Mouse (Mus musculus) heart, embryonic 12.5 days (tissue): ENCODE data around the gene Bicc1. TPM values are rescaled to one million over a fixed set of nuclear protein-coding genes. Genes with fewer than 3 reads are reported as not detected.
A peak's percentile ranks its signal among the peaks of the same experiment; 100 is the strongest.
"Not testable (repeated sequence)": the region's sequence is repeated elsewhere in the genome, so short reads cannot be mapped to it uniquely, and the experiment has no call there.

Experiments used
- ATAC-seq: fragments of 200-750 bp; cut with Nextera tagmentation; 2 replicates; pipeline ENCODE4 v1.8.0; 2017; ENCODE audit warnings: moderate TSS enrichment, moderate library complexity; ENCODE audit not compliant: insufficient number of reproducible peaks, low FRiP score
- H3K27ac ChIP-seq: fragments of 300-500 bp; sonication (generic); 2 replicates; pipeline ENCODE4 v1.5.1; 2016; ENCODE audit warnings: mild to moderate bottlenecking, moderate library complexity; ENCODE audit not compliant: poor library complexity, severe bottlenecking
- H3K27me3 ChIP-seq: fragments of 300-500 bp; sonication (generic); replicated peaks from 2 replicates; pipeline ENCODE4 v1.6.1; 2016; ENCODE audit warnings: mild to moderate bottlenecking, moderate library complexity
- H3K36me3 ChIP-seq: fragments of 300-500 bp; sonication (generic); 2 replicates; pipeline ENCODE4 v1.6.1; 2016; ENCODE audit warnings: mild to moderate bottlenecking, moderate library complexity
- H3K4me1 ChIP-seq: fragments of 300-500 bp; sonication (generic); replicated peaks from 2 replicates; pipeline ENCODE4 v1.6.1; 2016; ENCODE audit warnings: mild to moderate bottlenecking
- H3K4me2 ChIP-seq: fragments of 300-500 bp; sonication (generic); 2 replicates; pipeline ENCODE4 v1.6.1; 2016; ENCODE audit warnings: mild to moderate bottlenecking, moderate library complexity
- H3K4me3 ChIP-seq: fragments of 300-500 bp; sonication (generic); 2 replicates; pipeline ENCODE4 v1.5.1; 2016; ENCODE audit warnings: mild to moderate bottlenecking
- H3K9ac ChIP-seq: fragments of 300-500 bp; sonication (generic); 2 replicates; pipeline ENCODE4 v1.6.1; 2016; ENCODE audit warnings: mild to moderate bottlenecking, moderate library complexity
- H3K9me3 ChIP-seq: fragments of 300-500 bp; sonication (generic); replicated peaks from 2 replicates; pipeline ENCODE4 v1.6.1; 2016; ENCODE audit warnings: mild to moderate bottlenecking, moderate library complexity
- WGBS: fragments of 180-500 bp; shearing (Covaris S2); methylation state at CpG from one replicate; pipeline ENCODE4 v1.1.7; 2016; 5-methylcytosine and 5-hydroxymethylcytosine counted together
- polyA plus RNA-seq: library from polyadenylated mRNA; unstranded; fragments of >200 nt; fragmentation: Nextera tagmentation; extraction: Ambion mirVana; gene quantifications from 2 replicates; pipeline ENCODE4 v1.2.1, GENCODE M21; 2016

Gene Bicc1
- polyA plus RNA-seq, 1 experiment from 2014 or later: 21.7 TPM

- 58% methylated on average over 16 of the region's 16 CpGs for WGBS
- H3K4me1 ChIP-seq: peaks cover 24% of the 10 kb centered on the region
- H3K9ac ChIP-seq: no peak overlapping the region
- H3K27me3 ChIP-seq: no peaks in the 10 kb centered on the region
- peak; percentile 19; the same call in 1 of the 2 replicates for ATAC-seq
- no peaks in the 10 kb centered on the region for H3K9me3 ChIP-seq
- no peak overlapping the region for H3K4me3 ChIP-seq
- H3K4me2 ChIP-seq: no peak overlapping the region
- H3K27ac ChIP-seq: peak overlapping the region; percentile 58
- no peaks in the 10 kb centered on the region for H3K36me3 ChIP-seq
Measured at GRCm38 (mm10) chr10:70966642-70967345, 192.7 kb downstream of the Bicc1 start.

DNA sequence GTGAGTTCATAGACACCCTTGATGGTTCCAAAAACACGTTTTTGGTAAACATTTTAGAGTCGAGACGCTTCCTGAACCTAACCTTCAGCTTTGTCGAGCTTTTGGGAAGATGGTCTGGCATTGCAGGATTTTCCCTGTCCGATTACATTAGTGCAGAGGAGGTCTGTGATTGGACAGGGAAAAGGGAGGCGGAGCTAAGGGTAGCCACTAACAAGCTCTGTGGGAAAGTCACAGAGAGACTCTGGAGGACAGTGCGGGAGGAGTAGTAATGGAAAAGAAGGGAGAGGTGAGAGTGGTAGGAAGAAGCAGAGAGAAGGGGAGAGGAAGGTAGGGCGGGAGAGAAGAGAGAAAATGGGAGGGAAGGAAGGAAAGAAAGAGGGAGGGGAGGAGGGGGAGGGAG lies 194.8 kb downstream of the Bicc1 start:
- no peak overlapping the region for H3K9ac ChIP-seq
- H3K27me3 ChIP-seq: no peaks in the 10 kb centered on the region
- H3K4me3 ChIP-seq: no peak overlapping the region
- no peak overlapping the region for H3K27ac ChIP-seq
- H3K36me3 ChIP-seq: no peaks in the 10 kb centered on the region
- ATAC-seq: no peak
- 31% methylated on average over 8 of the region's 8 CpGs for WGBS
- H3K4me1 ChIP-seq: peaks cover 23% of the 10 kb centered on the region
- H3K9me3 ChIP-seq: no peaks in the 10 kb centered on the region
- H3K4me2 ChIP-seq: no peak overlapping the region

DNA sequence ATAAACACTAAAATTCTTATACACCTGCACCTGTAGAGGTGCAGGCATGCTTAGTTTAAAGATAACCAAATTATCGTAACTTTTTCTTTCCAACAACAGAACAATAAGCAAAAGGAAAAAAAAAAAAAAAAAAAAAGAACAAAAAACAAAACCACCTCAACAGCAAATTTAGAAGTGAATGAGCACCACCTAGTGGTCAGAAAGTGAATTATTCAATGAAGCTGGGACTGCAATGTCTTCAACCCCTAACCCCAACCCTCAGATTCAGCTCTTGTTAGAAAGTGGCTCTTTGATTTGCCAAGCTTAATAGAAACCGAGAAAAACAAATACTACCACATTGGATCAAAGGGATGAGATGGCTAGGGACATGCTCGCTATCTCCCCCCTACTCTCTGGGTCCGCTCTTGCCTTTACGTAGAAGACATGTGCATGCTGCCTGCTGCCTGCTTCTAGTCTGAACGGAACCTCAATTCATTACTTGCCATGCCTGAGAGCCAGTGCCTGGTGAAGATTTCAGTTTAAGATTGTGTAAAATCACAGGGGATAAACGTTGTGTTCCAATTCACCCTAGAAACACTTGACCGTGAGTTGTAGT lies 195.8 kb downstream of the Bicc1 start:
- Histone ChIP-seq H3K9ac (no peak overlapping the region), H3K27me3 (no peaks in the 10 kb centered on the region), H3K4me3 (no peak overlapping the region), H3K4me1 (peaks cover 14% of the 10 kb centered on the region; the same call in 1 of the 2 replicates), H3K4me2 (no peak overlapping the region), H3K9me3 (no peaks in the 10 kb centered on the region), H3K36me3 (peaks cover 1% of the 10 kb centered on the region; the same call in 1 of the 2 replicates), H3K27ac (no peak overlapping the region)
- WGBS: 47% methylated on average over 8 of the region's 8 CpGs
- ATAC-seq: no peak

DNA sequence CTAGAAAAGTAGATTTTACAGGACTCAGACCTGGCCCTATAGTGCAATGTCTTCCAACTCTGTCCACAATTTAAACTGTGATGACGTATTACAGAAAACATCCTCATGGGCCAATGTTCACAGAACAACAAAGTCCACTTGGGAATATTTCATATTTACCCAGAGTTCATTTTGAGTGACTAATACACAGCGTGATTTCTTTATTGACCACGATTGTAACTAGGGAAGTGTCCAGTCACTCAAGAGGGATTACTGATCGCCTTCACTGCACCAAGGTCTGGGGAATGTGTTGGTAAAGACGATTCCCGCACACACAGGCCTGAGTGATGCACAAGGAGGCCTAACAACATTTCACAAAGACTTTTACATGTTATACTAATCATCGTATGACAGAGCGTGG lies 197.9 kb downstream of the Bicc1 start:
- H3K27me3 ChIP-seq: no peaks in the 10 kb centered on the region
- peaks cover 8% of the 10 kb centered on the region; the same call in 1 of the 2 replicates for H3K4me1 ChIP-seq
- peaks cover 15% of the 10 kb centered on the region for H3K36me3 ChIP-seq
- no peak for ATAC-seq
- WGBS: 89% methylated on average over 8 of the region's 8 CpGs
- no peak overlapping the region for H3K27ac ChIP-seq
- no peak overlapping the region for H3K9ac ChIP-seq
- no peak overlapping the region for H3K4me2 ChIP-seq
- no peaks in the 10 kb centered on the region for H3K9me3 ChIP-seq
- no peak overlapping the region for H3K4me3 ChIP-seq

DNA sequence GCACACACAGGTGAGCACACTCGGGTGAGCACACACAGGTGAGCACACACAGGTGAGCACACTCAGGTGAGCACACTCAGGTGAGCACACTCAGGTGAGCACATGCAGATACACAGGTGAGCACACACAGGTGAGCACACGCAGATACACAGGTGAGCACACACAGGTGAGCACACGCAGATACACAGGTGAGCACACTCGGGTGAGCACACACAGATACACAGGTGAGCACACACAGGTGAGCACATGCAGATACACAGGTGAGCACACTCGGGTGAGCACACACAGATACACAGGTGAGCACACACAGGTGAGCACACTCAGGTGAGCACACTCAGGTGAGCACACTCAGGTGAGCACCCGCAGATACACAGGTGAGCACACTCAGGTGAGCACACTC lies 199.1 kb downstream of the Bicc1 start:
- 80% methylated on average over 6 of the region's 6 CpGs for WGBS
- H3K4me2 ChIP-seq, H3K4me1 ChIP-seq, H3K9ac ChIP-seq, ATAC-seq, H3K4me3 ChIP-seq, H3K9me3 ChIP-seq, H3K27me3 ChIP-seq, H3K27ac ChIP-seq: not testable (repeated sequence)
- H3K36me3 ChIP-seq: peaks cover 25% of the 10 kb centered on the region

- Histone ChIP-seq H3K27ac (no peak overlapping the region), H3K9me3 (no peaks in the 10 kb centered on the region), H3K4me1 (0 out of 2 replicates have a peak, but pooled peaks cover 9% of the 10 kb centered on the region), H3K27me3 (no peaks in the 10 kb centered on the region), H3K9ac (no peak overlapping the region), H3K4me3 (no peak overlapping the region), H3K36me3 (peaks cover 28% of the 10 kb centered on the region), H3K4me2 (no peak overlapping the region)
- 77% methylated on average over 5 of the region's 5 CpGs for WGBS
- no peak for ATAC-seq
Measured at GRCm38 (mm10) chr10:70952770-70953147, 206.7 kb downstream of the Bicc1 start.

- no peak overlapping the region for H3K9ac ChIP-seq
- no peak for ATAC-seq
- H3K27ac ChIP-seq: no peak overlapping the region
- H3K4me3 ChIP-seq: no peak overlapping the region
- H3K9me3 ChIP-seq: no peaks in the 10 kb centered on the region
- H3K4me2 ChIP-seq: no peak overlapping the region
- 0 out of 2 replicates have a peak, but pooled peaks cover 9% of the 10 kb centered on the region for H3K4me1 ChIP-seq
- no peaks in the 10 kb centered on the region for H3K27me3 ChIP-seq
- WGBS: 80% methylated on average over 11 of the region's 11 CpGs
- peaks cover 29% of the 10 kb centered on the region for H3K36me3 ChIP-seq
Measured at GRCm38 (mm10) chr10:70952056-70952769, 207.3 kb downstream of the Bicc1 start.

DNA sequence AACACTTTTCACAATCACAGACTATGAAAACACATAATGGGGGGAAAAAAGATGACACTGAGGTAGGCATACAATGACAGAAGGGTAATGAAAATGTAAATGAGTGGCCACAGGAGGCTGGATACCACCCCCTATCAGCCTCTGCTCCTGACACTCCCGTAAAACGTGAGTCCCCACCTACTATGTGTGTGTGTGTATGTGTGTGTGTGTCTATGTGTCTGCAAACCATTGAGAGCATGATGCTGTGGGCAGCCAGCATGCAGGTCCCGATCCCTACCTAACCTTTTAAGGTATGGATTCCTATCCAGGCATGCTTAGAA lies 209.4 kb downstream of the Bicc1 start:
- 43% methylated on average over 3 of the region's 3 CpGs for WGBS
- no peak overlapping the region for H3K4me3 ChIP-seq
- no peak for ATAC-seq
- no peaks in the 10 kb centered on the region for H3K27me3 ChIP-seq
- no peak overlapping the region for H3K27ac ChIP-seq
- H3K9me3 ChIP-seq: no peaks in the 10 kb centered on the region
- H3K9ac ChIP-seq: no peak overlapping the region
- 0 out of 2 replicates have a peak, but pooled peaks cover 9% of the 10 kb centered on the region for H3K4me1 ChIP-seq
- H3K36me3 ChIP-seq: peaks cover 27% of the 10 kb centered on the region
- H3K4me2 ChIP-seq: no peak overlapping the region

DNA sequence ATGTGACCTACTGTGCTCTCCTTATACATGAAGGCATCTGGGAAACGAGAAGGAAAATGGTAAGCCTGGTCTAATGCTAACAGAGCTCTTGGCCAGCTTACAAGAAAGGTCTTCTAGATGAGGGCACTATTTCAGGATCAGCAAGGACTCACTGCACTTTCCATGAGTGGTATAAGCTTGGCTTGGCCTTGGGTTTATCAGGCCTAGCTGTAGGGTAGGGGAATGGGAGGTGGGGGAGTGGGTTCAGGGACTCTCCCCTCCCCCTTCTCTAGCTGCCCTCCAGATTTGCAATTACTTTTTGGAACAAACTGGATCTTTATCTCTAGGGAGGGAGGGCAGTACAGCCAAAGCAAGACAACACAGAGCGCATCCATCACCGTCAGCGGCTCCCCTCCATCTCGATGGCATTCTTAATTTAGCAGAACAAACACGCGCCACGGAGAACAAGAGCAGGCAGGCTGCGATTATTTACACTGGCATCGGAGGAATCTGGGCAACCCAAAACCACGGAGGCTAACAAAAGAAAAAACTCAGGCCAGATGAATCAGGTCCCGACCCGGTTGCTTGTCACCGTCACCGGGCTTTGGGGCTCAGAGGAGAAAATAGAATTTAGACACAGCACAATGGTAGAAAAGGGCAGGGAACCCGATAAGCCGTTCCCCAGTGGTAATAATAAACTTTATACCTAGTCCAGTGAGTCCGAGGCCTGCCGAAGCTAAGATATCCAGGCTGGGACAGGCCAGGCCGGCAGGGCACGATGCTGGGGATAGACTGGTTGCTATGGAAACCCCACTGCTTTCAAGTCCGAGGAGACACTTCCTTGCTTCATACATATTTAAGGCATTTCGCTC lies 210.0 kb downstream of the Bicc1 start:
- peak overlapping the region; percentile 19; the same call in 1 of the 2 replicates for H3K4me2 ChIP-seq
- no peaks in the 10 kb centered on the region for H3K9me3 ChIP-seq
- H3K4me1 ChIP-seq: 0 out of 2 replicates have a peak, but pooled peaks cover 9% of the 10 kb centered on the region
- ATAC-seq: no peak
- H3K27me3 ChIP-seq: no peaks in the 10 kb centered on the region
- WGBS: 42% methylated on average over 23 of the region's 23 CpGs
- no peak overlapping the region for H3K27ac ChIP-seq
- no peak overlapping the region for H3K4me3 ChIP-seq
- no peak overlapping the region for H3K9ac ChIP-seq
- peaks cover 27% of the 10 kb centered on the region for H3K36me3 ChIP-seq

DNA sequence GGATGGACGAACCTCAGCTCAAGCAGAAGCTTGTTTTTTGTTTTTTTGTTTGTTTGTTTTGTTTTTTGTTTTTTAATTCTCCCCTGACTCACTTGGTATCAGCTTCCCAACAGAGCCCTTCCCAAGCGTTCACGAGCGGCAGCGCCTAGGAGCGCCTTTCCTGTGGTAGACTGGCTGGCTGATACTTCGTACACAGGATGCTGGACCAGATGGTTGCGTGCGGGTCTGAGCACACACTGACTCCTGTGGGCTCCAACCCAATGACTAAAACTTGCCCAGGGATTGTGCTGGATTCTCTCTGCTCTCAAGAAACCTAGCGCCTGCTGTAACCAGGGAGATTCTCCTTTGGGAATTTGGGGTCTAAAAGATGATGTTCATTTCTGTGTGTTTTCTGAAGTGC lies 211.2 kb downstream of the Bicc1 start:
- ATAC-seq: no peak
- H3K9ac ChIP-seq: no peak overlapping the region
- H3K27me3 ChIP-seq: no peaks in the 10 kb centered on the region
- H3K36me3 ChIP-seq: peaks cover 28% of the 10 kb centered on the region
- H3K4me2 ChIP-seq: no peak overlapping the region
- WGBS: 87% methylated on average over 10 of the region's 10 CpGs
- no peak overlapping the region for H3K4me3 ChIP-seq
- H3K9me3 ChIP-seq: no peaks in the 10 kb centered on the region
- H3K27ac ChIP-seq: no peak overlapping the region
- H3K4me1 ChIP-seq: 0 out of 2 replicates have a peak, but pooled peaks cover 9% of the 10 kb centered on the region

DNA sequence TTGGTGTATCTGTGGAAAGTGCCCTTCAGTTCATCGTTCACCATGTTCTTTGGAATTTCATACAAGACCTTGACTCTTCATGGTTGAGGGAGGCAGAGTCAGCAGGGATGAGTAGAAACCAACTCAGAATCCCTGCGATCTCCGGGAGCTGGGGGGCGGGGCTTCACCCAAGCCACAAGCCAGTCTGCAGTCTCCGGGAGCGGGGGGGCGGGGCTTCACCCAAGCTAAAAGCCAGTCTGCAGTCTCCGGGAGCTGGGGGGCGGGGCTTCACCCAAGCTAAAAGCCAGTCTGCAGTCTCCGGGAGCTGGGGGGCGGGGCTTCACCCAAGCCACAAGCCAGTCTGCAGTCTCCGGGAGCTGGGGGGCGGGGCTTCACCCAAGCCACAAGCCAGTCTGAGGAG lies 213.4 kb downstream of the Bicc1 start:
- ATAC-seq, H3K4me2 ChIP-seq, H3K9me3 ChIP-seq, H3K27me3 ChIP-seq, H3K9ac ChIP-seq, H3K27ac ChIP-seq, H3K4me3 ChIP-seq: not testable (repeated sequence)
- H3K4me1 ChIP-seq: 0 out of 2 replicates have a peak, but pooled peaks cover 14% of the 10 kb centered on the region
- H3K36me3 ChIP-seq: peaks cover 25% of the 10 kb centered on the region
- WGBS: 82% methylated on average over 13 of the region's 13 CpGs
